Mouse (Mus musculus) erythroblast, embryonic 14.5 days (primary cell): ENCODE results near the gene Mpv17.

Source experiments
- GATA1 ChIP-seq: IDR thresholded peaks from 2 replicates; pipeline ENCODE4 v1.6.1; 2012; ENCODE audit warnings: low read length, inconsistent platforms, mixed read lengths
- TAL1 ChIP-seq: IDR thresholded peaks from 3 replicates; pipeline ENCODE4 v1.6.1; 2012; ENCODE audit warnings: low read length, inconsistent platforms, mixed read lengths

DNA sequence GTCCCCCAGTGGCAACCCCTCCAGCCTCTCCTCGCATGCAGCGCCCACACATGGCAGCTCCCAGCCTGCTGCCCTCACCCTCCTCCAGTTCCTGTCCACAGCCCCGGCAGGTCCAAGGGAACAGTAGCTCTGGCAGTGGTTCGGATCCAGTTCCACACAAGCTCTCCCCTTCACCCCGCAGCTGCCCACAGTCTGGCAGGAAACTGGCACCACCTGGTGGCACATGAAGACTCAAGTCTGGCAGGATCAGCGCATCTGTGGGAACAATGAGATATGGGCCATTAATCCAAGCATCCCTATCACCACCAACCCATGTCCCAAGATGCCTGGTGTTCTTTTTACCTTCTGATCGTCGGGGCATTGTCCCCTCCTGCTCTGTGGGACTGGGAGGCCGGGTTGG lies 45.8 kb upstream of the Mpv17 start:
- no peak for TF ChIP-seq GATA1
- no peak for TF ChIP-seq TAL1
